Mouse (Mus musculus) mouse trophoblast stem cell (cell line): Measurements from ENCODE around the gene Lsm8.
"Not testable (repeated sequence)": the region's sequence is repeated elsewhere in the genome, so short reads cannot be mapped to it uniquely, and the experiment has no call there.

Experiments
- in situ Hi-C, 2 experiments: fragments of 300-500 bp; cut with MseI, MboI; formaldehyde crosslinking; loops; 2 replicates in 1 of 2; 3 replicates in 1 of 2; pipeline ENCODE4 v1.15.1; 2025

Lsm8 gene

DNA sequence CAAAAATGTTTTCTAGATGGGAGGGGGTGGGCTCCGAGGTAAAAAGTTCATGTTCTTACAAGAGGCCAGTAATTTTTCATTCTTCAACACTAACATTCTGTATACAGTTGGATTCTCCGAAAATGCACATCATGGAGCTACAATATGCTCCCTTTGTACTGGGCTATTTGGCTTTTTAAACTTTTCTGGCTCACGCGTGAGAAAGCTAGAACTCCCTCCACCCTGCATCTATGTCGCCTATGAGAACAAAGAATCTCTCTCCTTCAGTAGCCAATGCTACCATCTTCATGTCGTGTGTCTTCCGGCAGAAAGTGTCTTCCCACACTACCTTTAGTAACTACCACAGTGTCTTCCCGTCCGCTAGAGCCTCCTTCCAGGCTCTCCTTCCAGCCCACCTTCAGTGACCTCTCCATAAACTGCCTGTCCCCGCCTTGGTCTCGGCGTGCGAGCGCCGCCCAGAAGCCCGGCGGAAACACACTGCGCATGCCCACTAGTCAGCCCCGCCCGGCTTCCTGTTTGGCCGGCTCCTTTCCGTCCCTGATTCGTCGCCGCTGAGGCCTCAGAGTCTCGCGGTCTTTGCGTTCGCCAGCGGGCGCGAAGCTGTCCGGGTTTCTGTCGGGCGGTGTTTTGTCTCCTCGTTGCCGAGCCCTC is at the start of gene Lsm8:
Gene Lsm8, plus strand, starts transcription at position 529 of the 651 bp plus-strand sequence.
- in situ Hi-C loops, result no loop called here

DNA sequence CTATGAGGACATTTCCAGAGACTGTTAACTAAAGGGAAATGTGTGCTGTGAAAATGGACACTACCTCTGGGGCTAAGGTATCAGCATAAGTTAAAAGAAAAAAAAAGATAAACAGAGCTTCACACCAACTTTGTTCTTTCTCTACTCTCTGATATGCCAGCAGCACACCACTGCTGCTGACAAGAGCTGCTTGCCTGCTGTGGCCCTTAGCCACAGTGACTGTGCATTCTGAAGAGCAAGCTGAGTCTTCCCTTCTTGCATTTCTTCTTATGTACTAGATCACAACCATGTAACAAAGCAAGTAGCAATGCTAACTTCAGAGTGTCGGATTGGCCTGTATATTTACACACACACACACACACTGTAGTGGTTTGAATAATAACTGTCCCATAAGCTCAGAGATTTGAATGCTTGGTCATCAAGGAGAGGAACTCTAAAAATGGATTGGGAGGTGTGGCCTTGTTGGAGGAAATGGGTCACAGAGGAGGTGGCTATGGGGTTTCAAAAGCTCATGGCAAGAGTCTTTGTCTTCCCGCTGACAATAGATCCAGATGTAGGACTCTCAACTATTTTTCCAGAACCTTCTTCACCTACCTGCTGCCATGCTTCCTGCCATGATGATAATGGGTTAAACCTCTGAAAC is 47.4 kb upstream of the Lsm8 start:
- in situ Hi-C loops, result no loop called here

DNA sequence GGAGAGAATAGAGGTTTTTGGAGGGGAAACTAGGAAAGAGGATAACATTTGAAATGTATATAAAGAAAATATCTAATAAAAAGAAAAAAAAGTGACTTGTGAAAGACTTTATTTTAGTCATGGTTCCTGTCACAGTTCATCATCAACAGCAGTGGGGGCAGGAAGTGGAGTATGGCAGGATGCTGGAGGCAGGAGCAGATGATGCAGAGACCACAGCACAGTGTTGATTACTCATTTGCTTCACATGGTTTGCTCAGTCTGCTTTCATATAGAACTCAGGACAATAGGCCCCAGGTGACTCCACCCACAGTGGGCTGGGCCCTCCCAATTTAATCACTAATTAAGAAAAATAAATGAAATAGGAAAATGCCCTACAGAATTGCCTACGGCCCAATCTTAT is 35.8 kb upstream of the Lsm8 start:
- in situ Hi-C loops, result loop anchor here in 1 of 2 experiments (10.0 kb wide), 1 partner anchor 408 kb away; no protein-coding TSS in a partner anchor

DNA sequence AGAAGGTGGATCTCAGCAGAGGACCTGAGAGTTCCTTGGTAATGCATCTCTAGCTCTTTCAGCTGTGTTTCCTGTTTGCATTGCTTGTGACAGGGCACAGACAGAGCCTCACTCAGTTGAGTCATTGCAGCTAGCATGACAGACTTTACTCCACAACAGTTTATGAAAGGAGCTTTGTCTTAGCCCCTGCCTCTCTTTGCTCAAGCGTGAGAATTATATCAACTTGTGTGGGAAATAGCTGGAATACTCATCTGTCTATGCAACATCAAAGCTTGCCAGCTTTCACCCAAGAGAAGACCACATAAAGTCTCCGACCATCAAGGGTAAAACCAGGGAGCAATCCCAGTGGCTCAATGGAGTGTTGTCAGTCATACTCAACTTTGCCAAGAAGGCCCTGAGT is 32.8 kb upstream of the Lsm8 start:
- in situ Hi-C loops, result loop anchor here in 1 of 2 experiments (10.0 kb wide), 1 partner anchor 411 kb away; no protein-coding TSS in a partner anchor

DNA sequence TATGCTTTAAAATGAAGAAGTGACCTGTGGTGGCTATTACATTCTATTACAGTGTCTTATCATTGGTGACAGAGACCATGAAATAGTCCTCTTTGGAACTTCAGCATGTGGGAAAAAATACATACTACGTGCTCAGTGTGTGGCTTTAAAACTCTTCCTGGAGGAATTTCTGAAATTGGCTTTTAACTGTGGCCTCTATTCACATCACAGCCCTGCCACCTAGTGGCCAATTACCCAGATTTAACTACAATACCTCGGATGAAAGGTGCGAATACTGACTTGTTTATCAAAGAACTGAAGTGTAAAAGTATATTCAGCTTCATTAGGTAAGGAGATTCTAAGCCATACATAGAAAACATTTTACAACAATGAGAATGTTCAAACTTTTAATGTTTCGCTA is 29.0 kb upstream of the Lsm8 start:
- in situ Hi-C loops, result loop anchor here in 1 of 2 experiments (10.0 kb wide), 1 partner anchor 415 kb away; no protein-coding TSS in a partner anchor

DNA sequence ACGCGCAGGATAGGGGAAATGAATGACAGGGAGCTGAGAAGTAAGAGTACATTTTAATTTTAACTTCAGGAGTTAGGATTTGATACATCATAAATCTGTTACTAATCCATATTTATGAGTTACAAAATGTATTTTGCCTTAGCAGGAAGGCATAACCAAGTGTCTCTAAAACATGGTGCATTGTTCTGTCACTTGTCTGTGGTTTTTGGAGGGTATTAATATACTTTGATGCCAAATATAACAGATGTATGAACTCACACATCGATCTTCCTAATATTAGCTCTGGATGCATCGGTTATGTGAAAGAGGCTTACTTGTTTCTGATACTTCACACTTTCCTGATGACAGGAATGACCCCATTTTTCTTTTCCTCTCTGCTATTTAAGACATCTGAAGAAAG is 28.1 kb upstream of the Lsm8 start:
- in situ Hi-C loops, result loop anchor here in 1 of 2 experiments (10.0 kb wide), 1 partner anchor 415 kb away; no protein-coding TSS in a partner anchor

DNA sequence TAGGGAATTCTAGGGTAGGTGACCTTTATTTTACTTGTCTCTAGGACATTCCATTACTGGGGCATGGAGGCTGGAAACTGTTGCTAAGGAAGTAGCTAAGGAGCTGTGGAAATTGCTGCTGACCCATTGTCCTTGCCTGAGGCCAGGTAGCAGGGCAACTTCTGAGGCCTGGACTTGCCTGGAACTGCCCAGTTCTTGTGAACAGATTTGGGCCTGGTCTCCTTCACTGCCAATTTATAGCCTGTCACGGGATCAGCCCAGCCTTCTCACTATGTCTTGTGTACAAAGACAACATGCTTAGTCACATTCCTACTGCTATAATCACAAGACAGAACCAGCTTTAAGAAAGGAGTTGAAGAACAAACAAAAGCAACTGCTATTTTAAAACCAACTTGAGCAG is 25.6 kb upstream of the Lsm8 start:
- in situ Hi-C loops, result loop anchor here in 1 of 2 experiments (10.0 kb wide), 1 partner anchor 418 kb away; no protein-coding TSS in a partner anchor

DNA sequence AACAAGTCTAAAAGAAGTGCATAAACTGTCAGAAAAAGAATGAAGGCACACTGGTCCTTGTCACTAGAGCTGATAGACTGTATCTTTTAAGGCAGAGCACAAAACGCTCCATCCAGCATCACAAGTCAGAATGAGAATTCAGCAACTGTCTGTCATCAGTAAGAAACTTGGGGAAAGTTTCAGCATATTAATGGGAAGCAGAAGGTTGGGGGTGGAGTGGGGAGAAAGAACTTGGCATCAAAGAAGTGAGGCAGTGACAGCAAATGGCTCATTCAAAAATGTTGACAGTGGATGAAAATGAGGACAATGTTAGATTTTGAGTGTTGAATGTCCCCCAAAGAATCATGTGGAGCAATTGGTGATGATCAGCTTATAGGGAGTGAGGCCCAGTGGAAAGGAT is 15.4 kb upstream of the Lsm8 start:
- in situ Hi-C loops, result no loop called here

DNA sequence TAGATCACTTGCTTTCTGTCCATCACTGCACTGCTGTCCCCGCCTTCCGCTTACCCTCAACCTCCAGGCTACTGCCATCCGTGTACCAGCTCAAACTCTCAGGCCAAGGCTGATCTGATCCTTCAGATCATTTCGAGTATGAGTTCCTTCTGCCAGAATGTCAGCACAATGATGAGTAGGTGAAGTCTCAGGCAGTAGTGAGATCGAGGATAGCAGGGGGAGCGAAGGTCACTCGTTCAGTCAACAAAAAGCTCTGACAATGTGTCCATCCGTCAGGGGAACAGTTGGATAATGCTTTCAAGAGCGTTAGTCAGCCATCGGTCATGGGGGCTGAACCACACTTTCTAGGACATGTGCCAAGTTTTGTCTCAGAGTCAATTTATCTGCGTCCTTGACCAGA is 3.9 kb upstream of the Lsm8 start:
- in situ Hi-C loops, result not testable (repeated sequence)

DNA sequence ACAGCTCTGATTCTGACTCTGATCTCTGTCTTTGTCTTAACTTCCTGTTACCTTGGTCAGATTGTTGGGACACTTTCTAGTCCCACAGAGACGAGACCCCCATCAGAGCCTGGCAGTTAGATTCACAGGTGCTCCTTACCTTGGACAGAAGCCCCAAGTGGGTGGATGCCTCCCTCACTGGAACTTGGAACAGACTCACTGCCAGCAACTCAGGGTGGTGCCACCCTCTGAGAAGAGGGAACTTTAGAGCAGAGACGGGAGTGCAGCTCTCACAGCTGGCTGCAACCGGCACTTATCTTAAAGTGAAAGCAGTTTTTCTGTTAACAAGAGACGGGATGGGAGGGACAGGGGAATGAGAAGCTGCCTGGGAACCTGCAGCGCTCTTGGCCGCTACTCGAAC is 2.8 kb upstream of the Lsm8 start:
- in situ Hi-C loops, result not testable (repeated sequence)

DNA sequence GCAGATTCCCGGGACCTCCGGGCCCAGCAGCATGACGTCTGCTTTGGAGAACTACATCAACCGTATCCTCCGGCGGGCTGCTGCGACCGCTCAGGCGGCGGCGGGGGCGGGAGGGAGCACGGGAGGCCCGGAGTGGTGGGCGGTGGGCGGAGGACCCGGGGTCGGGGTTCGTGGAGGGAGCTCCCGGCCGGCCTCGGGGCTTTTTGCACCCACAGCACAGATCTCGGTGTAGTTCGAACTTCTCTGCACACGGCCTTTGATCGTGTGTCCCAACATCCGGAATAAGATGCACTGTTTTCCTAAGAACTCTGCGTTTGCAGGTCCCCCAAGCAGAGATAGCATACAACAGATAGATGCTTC is 303 bp downstream of the Lsm8 start:
- in situ Hi-C loops, result no loop called here

DNA sequence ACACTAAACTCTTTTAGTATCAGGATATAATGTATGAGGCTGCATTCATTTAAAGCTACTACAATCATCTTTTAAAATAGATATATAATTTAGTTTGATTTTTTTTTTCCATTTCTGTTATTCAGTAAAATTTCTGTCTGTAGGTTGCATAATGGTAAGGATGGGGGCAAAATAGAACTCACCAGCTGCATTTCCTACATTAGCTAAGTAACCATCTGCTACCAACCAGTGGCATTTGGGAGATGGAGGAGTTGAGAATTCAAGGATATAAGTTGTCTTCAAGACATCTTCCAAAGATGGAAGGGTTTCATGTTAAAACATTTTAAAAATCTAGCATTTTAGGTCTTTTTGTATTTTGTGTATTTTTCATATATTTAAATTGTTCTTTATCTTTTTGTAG is 6.9 kb downstream of the Lsm8 start:
- in situ Hi-C loops, result no loop called here

DNA sequence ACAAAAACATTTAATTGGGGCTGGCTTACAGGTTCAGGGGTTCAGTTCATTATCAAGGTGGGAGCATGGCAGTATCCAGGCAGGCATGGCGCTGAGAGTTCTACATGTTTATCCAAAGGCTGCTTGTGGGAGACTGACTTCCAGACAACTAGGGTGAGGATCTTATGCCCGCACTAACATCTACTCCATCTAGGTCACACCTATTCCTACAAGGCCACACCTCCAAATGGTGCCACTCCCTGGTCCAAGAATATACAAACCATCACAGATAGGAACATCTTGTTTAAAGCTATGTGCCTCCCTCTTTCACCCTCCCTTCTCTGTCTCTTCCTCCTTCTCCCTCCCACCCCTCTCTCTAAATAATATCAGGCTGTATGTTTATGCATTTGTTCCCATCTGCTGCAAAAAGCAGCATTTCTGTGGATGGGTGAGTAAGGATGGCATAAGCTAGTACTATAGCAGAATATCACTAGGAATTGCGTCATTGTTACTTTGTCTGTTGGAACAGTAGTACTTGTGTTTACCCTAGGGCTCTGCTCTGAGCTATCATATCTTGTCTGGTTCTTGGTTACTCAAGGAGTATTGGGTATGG is 8.2 kb downstream of the Lsm8 start:
- in situ Hi-C loops, result no loop called here

DNA sequence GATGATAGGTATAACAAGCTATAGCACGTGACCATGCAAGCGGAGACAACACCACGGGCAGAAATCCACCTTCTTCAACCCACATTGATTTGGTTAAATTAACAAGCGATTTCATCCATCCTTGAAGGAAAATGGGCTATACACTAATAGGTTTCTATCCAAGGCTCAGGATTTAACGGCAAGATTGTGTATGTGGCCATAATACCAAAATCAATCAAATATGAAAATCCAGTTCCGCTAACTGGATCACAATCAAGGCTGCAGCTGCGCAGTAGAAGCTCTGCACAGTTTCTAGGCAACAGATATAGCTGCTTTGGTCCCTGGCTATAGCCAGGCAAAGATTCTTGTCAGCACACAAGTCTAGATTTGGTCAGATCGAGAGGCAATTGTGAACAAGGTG is 17.6 kb downstream of the Lsm8 start, which contains the start of gene Ankrd7:
Gene Ankrd7, plus strand, starts transcription at position 301 of the 400 bp plus-strand sequence.
- in situ Hi-C loops, result no loop called here

DNA sequence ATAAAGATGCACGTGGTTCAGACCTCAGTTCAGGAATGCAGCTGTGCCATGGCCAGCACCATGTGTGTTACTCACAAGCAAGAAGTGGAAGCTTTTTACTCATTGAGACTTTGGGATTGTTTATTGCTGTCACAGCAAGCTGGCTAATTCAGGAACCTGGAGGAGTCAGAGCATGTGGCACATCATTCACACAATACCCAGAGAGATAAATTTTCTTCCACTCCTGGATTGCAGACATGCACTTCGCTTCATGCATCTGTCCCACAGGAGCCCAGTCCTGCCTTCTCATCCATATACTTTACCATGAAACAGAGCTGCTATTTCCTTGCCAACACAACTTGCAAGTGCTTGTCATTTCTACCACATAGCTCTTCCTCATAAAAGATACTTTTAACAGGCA is 40.7 kb downstream of the Lsm8 start:
- in situ Hi-C loops, result no loop called here

DNA sequence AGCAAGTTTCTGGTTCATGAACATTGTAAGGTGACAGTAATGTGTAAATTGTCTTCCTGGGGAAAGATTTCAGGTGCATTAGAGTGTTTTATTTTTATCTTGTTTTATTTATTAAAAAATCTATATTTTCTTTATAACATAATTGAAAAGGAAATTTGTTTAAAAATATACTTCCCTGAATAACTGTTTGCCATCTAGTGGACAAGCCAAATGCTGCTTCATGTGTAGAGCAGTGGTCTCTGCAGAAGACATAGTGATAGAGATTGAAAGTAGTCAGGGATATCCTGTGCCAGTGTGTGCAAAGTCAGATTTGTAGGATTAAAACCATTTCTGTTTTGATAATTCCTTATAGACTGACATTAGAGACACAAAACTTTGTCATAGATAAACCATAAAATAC is 45.8 kb downstream of the Lsm8 start:
- in situ Hi-C loops, result no loop called here
